Mouse (Mus musculus) cortical plate, adult 2 months (tissue): ENCODE results near the gene Gpatch2. TPM values are rescaled to one million over a fixed set of nuclear protein-coding genes. Genes with fewer than 3 reads are reported as not detected.

ENCODE experiments used
- H3K27ac ChIP-seq: fragments of 200-500 bp; 2 replicates; pipeline ENCODE4 v1.5.1; 2012; ENCODE audit warnings: low read length, control low read depth, inconsistent platforms; ENCODE audit not compliant: insufficient read depth
- H3K4me1 ChIP-seq: fragments of 200-500 bp; 2 replicates; pipeline ENCODE4 v1.6.1; 2011; ENCODE audit warnings: low read length; ENCODE audit not compliant: control insufficient read depth, insufficient read depth
- H3K4me3 ChIP-seq: fragments of 200-500 bp; 2 replicates; pipeline ENCODE4 v1.5.1; 2011; ENCODE audit warnings: mild to moderate bottlenecking, low read length, control low read depth; ENCODE audit not compliant: insufficient read depth
- CTCF ChIP-seq: fragments of 200-500 bp; IDR thresholded peaks from 2 replicates; pipeline ENCODE4 v1.5.1; 2011; ENCODE audit warnings: mild to moderate bottlenecking, control low read depth, low read length; ENCODE audit not compliant: insufficient read depth; ENCODE audit errors: extremely low read depth
- POLR2A ChIP-seq: fragments of 200-500 bp; IDR thresholded peaks from 2 replicates; pipeline ENCODE4 v1.6.1; 2011; ENCODE audit warnings: mild to moderate bottlenecking, low read length, control low read depth; ENCODE audit not compliant: insufficient read depth; ENCODE audit errors: extremely low read depth
- polyA plus RNA-seq: library from polyadenylated mRNA; depleted of rRNA; stranded (reverse); fragments of >200 nt; gene quantifications from 2 replicates; pipeline ENCODE4 v1.2.3, GENCODE M21; 2012

The Gpatch2 gene
- polyA plus RNA-seq, 1 experiment, result 15.1 TPM

DNA sequence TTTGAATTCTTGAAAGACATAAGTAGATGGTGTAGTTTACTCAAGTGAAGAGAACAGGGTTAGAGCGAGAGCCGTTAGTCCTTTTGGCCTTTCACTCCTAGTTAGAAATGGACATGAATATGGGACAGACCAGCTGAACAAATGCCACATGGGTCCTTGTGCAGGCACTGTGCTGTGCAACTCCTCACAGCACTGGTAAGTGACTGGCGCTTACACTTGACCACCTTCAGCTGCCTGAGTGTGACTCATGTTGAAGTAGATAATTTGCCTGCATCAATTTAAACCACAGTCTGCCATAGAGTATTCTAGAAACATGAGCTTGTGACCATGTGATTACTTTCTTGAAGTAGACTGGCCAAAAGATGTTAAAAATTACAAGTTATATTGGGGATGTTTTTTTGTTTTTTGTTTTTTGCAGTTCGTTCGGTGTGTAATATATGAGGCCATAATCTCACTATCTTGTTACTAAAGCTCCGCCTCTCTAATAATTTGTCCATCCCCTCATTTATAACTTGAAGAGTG, 79.8 kb downstream of the Gpatch2 start:
- Histone ChIP-seq H3K4me1 (no peaks in the 10 kb centered on the region), H3K27ac (no peak overlapping the region), H3K4me3 (no peak overlapping the region)
- TF ChIP-seq CTCF, result no peak
- TF ChIP-seq POLR2A, result no peak

- H3K4me1 ChIP-seq, result no peaks in the 10 kb centered on the region
- H3K27ac ChIP-seq, result no peak overlapping the region
- TF ChIP-seq CTCF (no peak), POLR2A (no peak)
- H3K4me3 ChIP-seq, result no peak overlapping the region
These were observed 80.4 kb downstream of the Gpatch2 start for GRCm38 (mm10) chr1:187295711-187296110.

- no peak for TF ChIP-seq CTCF
- TF ChIP-seq POLR2A, result no peak
- Histone ChIP-seq H3K4me3 (no peak overlapping the region), H3K4me1 (no peaks in the 10 kb centered on the region)
These were observed 83.9 kb downstream of the Gpatch2 start for GRCm38 (mm10) chr1:187299236-187299635.

DNA sequence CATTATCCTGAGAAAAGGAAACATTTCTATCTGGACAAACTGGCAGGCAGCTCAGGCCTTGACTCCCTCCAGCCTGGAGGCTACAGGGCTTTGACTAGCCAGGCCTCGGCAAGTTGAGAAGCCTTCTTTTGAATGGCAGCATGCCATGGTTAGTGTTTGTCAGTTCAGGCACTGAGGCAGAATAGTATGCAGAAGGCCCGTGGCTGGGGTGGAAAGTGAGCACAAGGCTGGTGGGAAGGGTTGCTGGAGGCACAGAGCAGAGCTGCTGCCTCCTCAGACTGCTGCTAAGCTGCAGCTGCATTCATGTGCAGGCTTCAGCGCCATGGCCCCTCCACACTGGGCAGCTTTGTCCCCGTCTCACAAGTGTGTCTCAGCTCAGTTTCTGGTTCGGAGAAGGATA, 85.3 kb downstream of the Gpatch2 start:
- H3K27ac ChIP-seq, result no peak overlapping the region
- no peak for TF ChIP-seq CTCF
- TF ChIP-seq POLR2A, result no peak

More at GRCm38 (mm10) chr1:187299236-187299635, 83.9 kb downstream of the Gpatch2 start:
- no peak overlapping the region for H3K27ac ChIP-seq

DNA sequence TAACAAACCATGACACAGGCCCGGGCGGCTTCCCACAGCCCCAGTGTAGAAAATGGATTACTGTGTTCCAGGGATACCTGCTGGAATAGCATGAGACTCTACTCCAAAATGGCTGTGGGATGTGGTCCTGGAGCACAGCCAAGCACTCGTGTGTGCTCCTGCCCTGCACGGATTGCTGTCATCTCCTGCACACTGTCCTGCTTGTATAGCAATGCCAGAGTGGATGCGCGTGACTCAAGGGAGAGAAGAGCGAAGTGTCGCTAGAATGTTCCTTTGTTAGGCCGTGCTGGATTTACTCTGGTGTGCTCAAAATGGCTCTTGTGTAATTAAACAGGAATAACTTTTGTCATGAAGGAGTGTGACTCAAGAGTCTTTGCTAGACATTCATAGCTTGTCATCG, 87.9 kb downstream of the Gpatch2 start:
- Histone ChIP-seq H3K4me3 (no peak overlapping the region), H3K27ac (no peak overlapping the region), H3K4me1 (no peaks in the 10 kb centered on the region)
- no peak for TF ChIP-seq POLR2A
- no peak for TF ChIP-seq CTCF

More for the DNA sequence above, 85.3 kb downstream of the Gpatch2 start:
- no peaks in the 10 kb centered on the region for H3K4me1 ChIP-seq
- no peak overlapping the region for H3K4me3 ChIP-seq

DNA sequence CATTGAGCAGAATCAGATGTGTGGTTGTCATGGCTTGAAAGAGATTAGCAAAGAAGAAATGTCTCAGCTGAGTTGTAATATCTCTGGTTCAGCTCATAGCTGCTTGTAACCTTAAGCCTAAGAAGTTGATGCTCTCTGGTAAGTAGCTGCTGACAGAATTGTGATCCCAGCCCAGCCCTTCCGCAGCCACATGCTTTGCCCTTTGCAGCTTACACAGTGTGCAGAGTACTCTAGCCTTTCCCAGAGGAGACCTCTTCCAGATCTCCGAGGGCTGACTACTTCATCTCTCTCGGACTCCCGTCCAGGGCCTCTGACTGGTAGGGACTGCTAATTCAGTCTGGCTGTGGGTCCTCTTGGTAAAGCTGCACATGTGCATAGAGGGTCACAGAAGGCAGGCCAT, 92.0 kb downstream of the Gpatch2 start:
- TF ChIP-seq POLR2A, result no peak
- TF ChIP-seq CTCF, result no peak
- no peaks in the 10 kb centered on the region for H3K4me1 ChIP-seq
- no peak overlapping the region for H3K27ac ChIP-seq
- H3K4me3 ChIP-seq, result no peak overlapping the region

DNA sequence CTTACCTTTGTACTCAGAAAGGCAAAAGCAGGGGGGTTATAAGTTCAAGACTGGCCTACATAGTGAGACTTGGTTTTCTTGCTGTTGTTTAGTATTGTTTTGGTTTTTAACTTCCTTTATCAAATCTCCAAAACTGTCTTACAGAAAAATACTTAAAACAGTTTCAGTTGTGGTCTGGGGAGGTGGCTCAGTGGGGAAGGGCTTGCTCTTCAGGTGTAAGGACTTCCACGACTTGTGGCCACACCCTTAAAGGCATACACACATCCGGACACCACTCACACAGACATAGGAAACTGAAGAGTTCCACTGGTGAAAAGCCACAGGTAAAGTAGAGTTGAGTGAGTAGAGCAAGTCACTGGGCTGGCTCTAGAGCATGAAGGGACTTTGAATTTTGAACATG, 93.2 kb downstream of the Gpatch2 start:
- H3K27ac ChIP-seq, result no peak overlapping the region
- no peaks in the 10 kb centered on the region for H3K4me1 ChIP-seq
- no peak for TF ChIP-seq POLR2A
- TF ChIP-seq CTCF, result no peak
- H3K4me3 ChIP-seq, result no peak overlapping the region

- no peaks in the 10 kb centered on the region for H3K4me1 ChIP-seq
- no peak overlapping the region for H3K27ac ChIP-seq
- H3K4me3 ChIP-seq, result no peak overlapping the region
- TF ChIP-seq POLR2A (no peak), CTCF (no peak)
These were observed 95.8 kb downstream of the Gpatch2 start for GRCm38 (mm10) chr1:187311122-187311521.

- TF ChIP-seq POLR2A, result no peak
- no peak for TF ChIP-seq CTCF
- H3K4me3 ChIP-seq, result no peak overlapping the region
These were observed 98.0 kb downstream of the Gpatch2 start for GRCm38 (mm10) chr1:187313323-187313722.

DNA sequence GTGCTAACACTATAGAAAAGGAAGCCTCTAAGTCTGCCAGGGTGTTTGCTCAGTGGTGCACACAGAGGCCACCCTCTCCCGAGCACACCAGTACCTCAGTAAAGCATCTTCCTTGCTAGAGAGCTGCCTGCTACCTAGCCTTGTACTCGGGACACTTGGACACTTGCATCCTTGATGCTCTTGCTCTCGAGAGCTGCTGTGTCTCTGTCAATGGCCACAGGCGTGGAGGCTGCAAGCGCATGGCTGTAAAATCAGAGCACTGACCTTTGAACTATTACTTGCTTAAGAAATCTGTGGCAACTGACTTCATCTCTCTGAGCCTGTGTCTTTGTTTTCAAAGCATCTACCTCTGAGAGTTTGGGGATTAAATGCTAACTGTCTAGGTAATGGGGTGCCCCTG, 98.5 kb downstream of the Gpatch2 start:
- H3K27ac ChIP-seq, result no peak overlapping the region

More at GRCm38 (mm10) chr1:187313323-187313722, 98.0 kb downstream of the Gpatch2 start:
- H3K4me1 ChIP-seq, result no peaks in the 10 kb centered on the region
- H3K27ac ChIP-seq, result no peak overlapping the region

More for the DNA sequence above, 98.5 kb downstream of the Gpatch2 start:
- Histone ChIP-seq H3K4me1 (no peaks in the 10 kb centered on the region), H3K4me3 (no peak overlapping the region)
- TF ChIP-seq POLR2A (no peak), CTCF (no peak)
